Mouse (Mus musculus) heart, postnatal 0 days (tissue): Measurements from ENCODE around the gene Krtap19-9b.

ENCODE experiments used
- CTCF ChIP-seq: IDR thresholded peaks from 2 replicates; pipeline ENCODE4 v1.5.1; 2016; ENCODE audit warnings: antibody characterized with exemption, control low read depth, low read depth
- EP300 ChIP-seq: IDR thresholded peaks from 2 replicates; pipeline ENCODE4 v1.6.1; 2016; ENCODE audit warnings: antibody characterized with exemption, low read depth

GRCm38 (mm10) chr16:88884989-88885388 is 47.1 kb downstream of the Krtap19-9b start, which contains the start of gene Krtap19-4:
- TF ChIP-seq CTCF (no peak), EP300 (no peak)
